Mouse (Mus musculus) urinary bladder, postnatal 36 days (tissue): Measurements from ENCODE around the gene Plxna2.

ENCODE experiments used
- DNase-seq, 2 experiments: peaks; one replicate each; pipeline ENCODE4 v3.0.0; 2022; ENCODE audit warnings: low spot score in 2 of 2, mixed read lengths in 1 of 2

Gene Plxna2

GRCm38 (mm10) chr1:194622677-194623076, 4.7 kb downstream of the Plxna2 start:
- DNase-seq, result no peak

GRCm38 (mm10) chr1:194623641-194624040, 5.6 kb downstream of the Plxna2 start:
- no peak for DNase-seq

- no peak for DNase-seq
Observed at GRCm38 (mm10) chr1:194624411-194624810, 6.4 kb downstream of the Plxna2 start.

- no peak for DNase-seq
Observed at GRCm38 (mm10) chr1:194624973-194625372, 7.0 kb downstream of the Plxna2 start.

- no peak for DNase-seq
Observed at GRCm38 (mm10) chr1:194626109-194626508, 8.1 kb downstream of the Plxna2 start.

GRCm38 (mm10) chr1:194627286-194627685, 9.3 kb downstream of the Plxna2 start:
- no peak for DNase-seq

- no peak for DNase-seq
Observed at GRCm38 (mm10) chr1:194629135-194629689, 11.2 kb downstream of the Plxna2 start.

GRCm38 (mm10) chr1:194630498-194631056, 12.6 kb downstream of the Plxna2 start:
- no peak for DNase-seq

- no peak for DNase-seq
Observed at GRCm38 (mm10) chr1:194631574-194631973, 13.6 kb downstream of the Plxna2 start.

GRCm38 (mm10) chr1:194632029-194632428, 14.0 kb downstream of the Plxna2 start:
- DNase-seq, result no peak

GRCm38 (mm10) chr1:194635411-194635810, 17.4 kb downstream of the Plxna2 start:
- no peak for DNase-seq

GRCm38 (mm10) chr1:194635942-194636341, 17.9 kb downstream of the Plxna2 start:
- DNase-seq, result no peak

GRCm38 (mm10) chr1:194637391-194638304, 19.6 kb downstream of the Plxna2 start:
- no peak for DNase-seq

GRCm38 (mm10) chr1:194641601-194642301, 23.7 kb downstream of the Plxna2 start:
- DNase-seq, result no peak

GRCm38 (mm10) chr1:194642302-194642787, 24.3 kb downstream of the Plxna2 start:
- no peak for DNase-seq

GRCm38 (mm10) chr1:194643930-194644329, 25.9 kb downstream of the Plxna2 start:
- no peak for DNase-seq

- no peak for DNase-seq
Observed at GRCm38 (mm10) chr1:194645898-194646297, 27.9 kb downstream of the Plxna2 start.

- DNase-seq, result peak in 1 of 2 experiments; percentile 7
Observed at GRCm38 (mm10) chr1:194650076-194650475, 32.1 kb downstream of the Plxna2 start.

- no peak for DNase-seq
Observed at GRCm38 (mm10) chr1:194650566-194650965, 32.5 kb downstream of the Plxna2 start.

GRCm38 (mm10) chr1:194651987-194652386, 34.0 kb downstream of the Plxna2 start:
- DNase-seq, result peak in 1 of 2 experiments; percentile 29

GRCm38 (mm10) chr1:194658459-194659160, 40.6 kb downstream of the Plxna2 start:
- DNase-seq, result no peak
